28 mouse cellular contexts compared by ENCODE assay signal in genomic region chr2:135503998-135504354, GRCm38 (mm10).
"Had no signal": no experiment of that assay in that cellular context is flagged by ENCODE, and none has a peak within 500 bp of the region (broad histone marks: within the 10 kb centered on the region; RNA-seq: fewer than 3 reads in every experiment).

No protein-coding gene starts in this region.

- H3K27ac ChIP-seq: embryonic facial prominence, embryonic 10.5 days; embryonic facial prominence, embryonic 12.5 days; embryonic facial prominence, embryonic 13.5 days; embryonic facial prominence, embryonic 15.5 days; forebrain, embryonic 10.5 days; forebrain, embryonic 12.5 days; forebrain, embryonic 13.5 days; forebrain, embryonic 15.5 days; heart, adult 2 months had no signal

- H3K9ac ChIP-seq: embryonic facial prominence, embryonic 12.5 days; embryonic facial prominence, embryonic 13.5 days; embryonic facial prominence, embryonic 15.5 days; forebrain, embryonic 12.5 days; forebrain, embryonic 13.5 days; forebrain, embryonic 15.5 days; forebrain, postnatal 0 days had no signal

- DNase-seq: cerebellum, adult 18-20 months; cerebellum, adult 2 months; cerebellum, adult 8-10 months; cerebellum, adult 9-10 months; cerebellum, adult 9-11 months; cerebellum, postnatal 10 days; cerebellum, postnatal 14 days; cerebellum, postnatal 25 days; cerebellum, postnatal 36 days; embryo, embryonic 11 days; forebrain, postnatal 0 days; gastrocnemius, postnatal 10 days; gastrocnemius, postnatal 14 days; gastrocnemius, postnatal 25 days; gastrocnemius, postnatal 36 days; heart, adult 11 months; heart, adult 18-20 months; heart, adult 2 months had no signal

- ATAC-seq: forebrain, embryonic 14.5 days; forebrain, embryonic 15.5 days; forebrain, postnatal 0 days had no signal

- H3K27me3 ChIP-seq: embryonic facial prominence, embryonic 12.5 days; embryonic facial prominence, embryonic 13.5 days; embryonic facial prominence, embryonic 15.5 days; forebrain, embryonic 12.5 days; forebrain, embryonic 13.5 days; forebrain, embryonic 15.5 days had no signal

- H3K9me3 ChIP-seq: embryonic facial prominence, embryonic 10.5 days; embryonic facial prominence, embryonic 12.5 days; embryonic facial prominence, embryonic 13.5 days; embryonic facial prominence, embryonic 15.5 days; forebrain, embryonic 10.5 days; forebrain, embryonic 12.5 days; forebrain, embryonic 13.5 days; forebrain, embryonic 15.5 days had no signal

- H3K4me3 ChIP-seq: embryonic facial prominence, embryonic 10.5 days; embryonic facial prominence, embryonic 12.5 days; embryonic facial prominence, embryonic 13.5 days; embryonic facial prominence, embryonic 15.5 days; erythroblast, embryonic 14.5 days; forebrain, embryonic 10.5 days; forebrain, embryonic 12.5 days; forebrain, embryonic 13.5 days; forebrain, embryonic 15.5 days; heart, adult 2 months had no signal

- H3K4me1 ChIP-seq: embryonic facial prominence, embryonic 10.5 days; embryonic facial prominence, embryonic 12.5 days; embryonic facial prominence, embryonic 13.5 days; embryonic facial prominence, embryonic 15.5 days; forebrain, embryonic 10.5 days; forebrain, embryonic 12.5 days; forebrain, embryonic 13.5 days; forebrain, embryonic 15.5 days had no signal

- H3K4me2 ChIP-seq: embryonic facial prominence, embryonic 12.5 days; embryonic facial prominence, embryonic 13.5 days; embryonic facial prominence, embryonic 15.5 days; forebrain, embryonic 12.5 days; forebrain, embryonic 13.5 days; forebrain, embryonic 15.5 days had no signal

- H3K36me3 ChIP-seq: embryonic facial prominence, embryonic 10.5 days; embryonic facial prominence, embryonic 12.5 days; embryonic facial prominence, embryonic 13.5 days; embryonic facial prominence, embryonic 15.5 days; forebrain, embryonic 10.5 days; forebrain, embryonic 12.5 days; forebrain, embryonic 15.5 days had no signal
